Mouse (Mus musculus): ENCODE data around the gene Syngr3. TPM values are rescaled to one million over a fixed set of nuclear protein-coding genes. Genes with fewer than 3 reads are reported as not detected.
A peak's percentile ranks its signal among the peaks of the same experiment; 100 is the strongest.

Syngr3 gene
- polyA plus RNA-seq, 1 experiment: not detected

DNA sequence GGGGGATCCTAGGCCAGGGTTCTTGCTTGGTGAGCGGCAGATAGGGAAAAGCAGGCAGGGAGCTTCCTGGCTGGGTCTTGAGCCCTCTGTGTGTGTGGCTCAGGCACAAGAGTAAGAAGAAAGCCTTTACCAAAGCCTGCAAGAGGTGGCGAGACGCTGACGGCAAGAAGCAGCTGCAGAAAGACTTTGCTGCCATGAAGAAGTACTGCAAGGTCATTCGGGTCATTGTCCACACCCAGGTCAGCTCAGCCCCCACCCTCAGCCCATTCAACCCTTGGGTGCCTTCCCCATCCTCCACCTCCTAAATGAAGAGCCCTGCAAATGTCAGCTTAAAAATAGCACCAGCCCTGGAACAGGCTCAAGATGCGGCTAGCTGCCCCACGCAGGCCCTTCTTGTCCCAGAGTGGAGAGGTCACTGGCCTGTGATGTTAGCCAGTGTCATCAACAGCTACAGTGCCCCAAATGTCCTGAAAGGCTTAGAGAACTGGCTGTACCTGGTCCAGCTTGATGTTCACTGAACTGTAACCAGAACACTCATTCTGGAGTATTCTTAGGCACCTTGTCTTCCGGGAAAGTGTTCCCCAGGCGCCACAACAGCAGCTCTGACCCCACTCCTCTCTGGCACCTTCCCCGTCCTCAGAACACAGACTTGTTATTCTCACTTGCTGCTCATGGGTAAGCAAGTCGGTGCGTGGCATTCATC, 42.6 kb upstream of the Syngr3 start:
- WGBS: 84% methylated on average over 12 of the region's 12 CpGs
- TF ChIP-seq CTCF (IDR thresholded peaks at IDR 0.05; ENCODE audit: control insufficient read depth, insufficient read depth, low read length): no peak
- H3K4me3 ChIP-seq (replicated peaks; ENCODE audit: control insufficient read depth, low read depth, low read length): no peak overlapping the region
- H3K27ac ChIP-seq (ENCODE audit: control insufficient read depth, insufficient read depth, low read depth, low read length, poor library complexity): no peak overlapping the region
- H3K4me1 ChIP-seq (ENCODE audit: control insufficient read depth, insufficient read depth, low read length): no peaks in the 10 kb centered on the region; the same call in 1 of the 2 replicates

DNA sequence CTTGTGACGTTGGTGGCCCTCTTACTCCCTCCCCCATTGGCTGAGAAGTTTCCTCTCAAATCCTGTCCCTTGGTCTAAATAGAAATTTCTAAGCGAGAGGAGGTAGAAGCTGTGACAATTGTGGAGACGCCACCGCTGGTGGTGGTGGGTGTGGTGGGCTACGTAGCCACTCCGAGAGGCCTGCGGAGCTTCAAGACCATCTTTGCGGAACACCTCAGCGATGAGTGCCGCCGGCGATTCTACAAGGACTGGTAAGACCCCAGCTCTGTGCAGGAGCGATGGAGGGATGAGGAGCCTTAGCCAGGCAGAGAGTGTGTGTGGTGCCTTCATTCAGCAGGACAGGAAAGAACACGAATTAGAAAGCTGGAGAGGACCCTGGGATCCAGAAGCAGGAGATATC, 41.0 kb upstream of the Syngr3 start:
- H3K4me3 ChIP-seq (replicated peaks; ENCODE audit: control insufficient read depth, low read depth, low read length): no peak overlapping the region
- TF ChIP-seq POLR2A (IDR thresholded peaks at IDR 0.05; ENCODE audit: borderline replicate concordance, control insufficient read depth, low read depth, low read length): no peak
- TF ChIP-seq CTCF (IDR thresholded peaks at IDR 0.05; ENCODE audit: control insufficient read depth, insufficient read depth, low read length): no peak
- 78% methylated on average over 14 of the region's 14 CpGs for WGBS

DNA sequence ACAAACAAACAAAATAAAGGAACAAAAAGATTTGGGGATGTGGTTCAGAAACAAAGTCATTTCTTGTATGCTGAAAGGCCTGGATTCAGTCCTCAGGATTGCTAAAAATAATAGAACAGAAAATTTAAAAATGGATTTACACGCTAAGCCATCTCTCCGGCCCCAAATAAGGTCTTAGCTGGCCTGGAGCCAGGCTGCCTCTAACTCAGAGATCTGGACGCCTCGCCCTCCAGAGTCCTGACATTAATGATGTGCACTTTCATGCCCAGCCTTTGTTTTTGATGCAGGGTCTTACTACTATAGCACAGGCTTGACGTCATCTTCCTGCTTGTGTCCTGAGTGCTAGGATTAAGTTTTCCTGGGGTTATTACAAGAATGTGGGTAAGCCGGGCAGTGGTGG, 39.3 kb upstream of the Syngr3 start:
- WGBS: 82% methylated on average over 6 of the region's 6 CpGs
- Histone ChIP-seq H3K4me1 (ENCODE audit: control insufficient read depth, insufficient read depth, low read length) (no peaks in the 10 kb centered on the region), H3K27ac (ENCODE audit: control insufficient read depth, insufficient read depth, low read depth, low read length, poor library complexity) (no peak overlapping the region), H3K4me3 (replicated peaks; ENCODE audit: control insufficient read depth, low read depth, low read length) (no peak overlapping the region)
- no peak for TF ChIP-seq CTCF (IDR thresholded peaks at IDR 0.05; ENCODE audit: control insufficient read depth, insufficient read depth, low read length)
- TF ChIP-seq POLR2A (IDR thresholded peaks at IDR 0.05; ENCODE audit: borderline replicate concordance, control insufficient read depth, low read depth, low read length): no peak

More for the DNA sequence above, 41.0 kb upstream of the Syngr3 start:
- Histone ChIP-seq H3K27ac (ENCODE audit: control insufficient read depth, insufficient read depth, low read depth, low read length, poor library complexity) (no peak overlapping the region), H3K4me1 (ENCODE audit: control insufficient read depth, insufficient read depth, low read length) (no peaks in the 10 kb centered on the region; the same call in 1 of the 2 replicates)

DNA sequence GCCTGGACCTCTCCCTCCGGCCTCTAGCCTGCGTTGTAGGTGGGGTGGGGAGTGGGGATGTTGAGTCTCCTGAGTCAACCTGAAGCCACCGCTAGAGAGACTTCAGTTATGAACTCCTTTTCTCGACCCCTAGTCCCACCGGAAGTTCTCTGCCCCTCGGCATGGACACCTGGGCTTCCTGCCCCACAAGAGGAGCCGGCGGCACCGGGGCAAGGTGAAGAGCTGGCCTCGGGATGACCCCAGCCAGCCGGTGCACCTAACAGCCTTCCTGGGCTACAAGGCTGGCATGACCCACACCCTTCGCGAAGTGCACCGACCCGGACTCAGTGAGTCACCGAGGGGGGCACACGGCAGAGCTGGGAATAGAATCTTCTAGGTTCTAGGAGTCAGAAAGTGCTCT, 38.4 kb upstream of the Syngr3 start:
- Histone ChIP-seq H3K4me1 (ENCODE audit: control insufficient read depth, insufficient read depth, low read length) (no peaks in the 10 kb centered on the region; the same call in 1 of the 2 replicates), H3K4me3 (replicated peaks; ENCODE audit: control insufficient read depth, low read depth, low read length) (no peak overlapping the region), H3K27ac (ENCODE audit: control insufficient read depth, insufficient read depth, low read depth, low read length, poor library complexity) (no peak overlapping the region)
- WGBS: 77% methylated on average over 17 of the region's 17 CpGs
- TF ChIP-seq POLR2A (IDR thresholded peaks at IDR 0.05; ENCODE audit: borderline replicate concordance, control insufficient read depth, low read depth, low read length): no peak
- no peak for TF ChIP-seq CTCF (IDR thresholded peaks at IDR 0.05; ENCODE audit: control insufficient read depth, insufficient read depth, low read length)

DNA sequence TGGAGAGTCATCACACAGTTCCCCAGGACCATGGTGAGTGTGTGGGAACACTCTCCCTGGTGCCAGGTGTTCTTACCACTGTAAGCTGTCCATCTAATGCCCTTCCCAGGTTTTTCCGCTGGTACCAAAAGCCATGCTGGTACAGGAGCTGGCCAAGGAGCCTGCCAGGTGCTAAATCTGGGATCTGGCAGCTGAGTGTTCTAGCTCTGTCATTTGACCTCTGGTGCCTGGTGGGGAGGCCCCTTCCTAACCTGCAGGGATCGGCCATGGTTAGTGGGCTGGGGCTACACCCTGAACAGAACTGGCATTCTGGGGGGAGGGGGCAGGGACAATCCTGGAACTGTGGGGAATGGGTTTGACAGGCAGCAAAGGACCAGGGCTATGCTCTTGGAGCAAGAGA, 37.9 kb upstream of the Syngr3 start, which contains the start of gene Rpl3l:
Gene Rpl3l (plus strand): TSS at position 203 of the 400 bp plus-strand sequence.
- H3K4me1 ChIP-seq (ENCODE audit: control insufficient read depth, insufficient read depth, low read length): no peaks in the 10 kb centered on the region; the same call in 1 of the 2 replicates
- H3K4me3 ChIP-seq (replicated peaks; ENCODE audit: control insufficient read depth, low read depth, low read length): no peak within 1 kb of the TSS
- H3K27ac ChIP-seq (ENCODE audit: control insufficient read depth, insufficient read depth, low read depth, low read length, poor library complexity): no peak within 1 kb of the TSS
- TF ChIP-seq CTCF (IDR thresholded peaks at IDR 0.05; ENCODE audit: control insufficient read depth, insufficient read depth, low read length) (no peak), POLR2A (IDR thresholded peaks at IDR 0.05; ENCODE audit: borderline replicate concordance, control insufficient read depth, low read depth, low read length) (no peak)
- 76% methylated on average over 2 of the region's 2 CpGs for WGBS

DNA sequence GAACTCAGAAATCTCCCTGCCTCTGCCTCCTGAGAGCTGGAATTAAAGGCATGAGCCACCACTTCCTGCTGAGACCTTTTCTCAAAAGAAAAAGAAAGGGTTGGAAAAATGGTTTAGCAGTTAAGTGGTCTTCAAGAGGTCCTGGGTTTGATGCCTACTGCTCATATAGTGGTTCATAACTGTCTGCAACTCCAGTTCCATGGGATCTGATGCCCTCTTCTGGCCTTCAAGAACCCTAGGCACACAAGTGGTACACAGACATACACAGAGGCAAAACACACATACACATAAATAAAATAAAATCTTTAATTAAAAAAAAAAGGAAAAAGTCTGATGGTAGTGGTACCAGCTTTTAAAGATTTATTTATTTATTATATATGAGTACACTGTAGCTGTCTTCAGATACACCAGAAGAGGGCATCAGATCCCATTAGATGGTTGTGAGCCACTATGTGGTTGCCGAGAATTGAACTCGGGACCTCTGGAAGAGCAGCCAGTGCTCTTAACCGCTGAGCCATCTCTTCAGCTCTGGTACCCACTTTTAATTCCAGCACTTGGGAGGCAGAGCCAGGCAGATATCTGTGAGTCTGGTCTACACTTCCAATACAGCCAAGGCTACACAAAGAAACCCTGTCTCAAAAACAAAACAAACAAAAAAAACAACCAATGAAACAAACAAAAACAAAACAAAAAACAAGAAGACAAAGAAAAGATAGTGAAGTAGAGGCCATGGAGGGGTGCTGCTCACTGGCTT, 36.1 kb upstream of the Syngr3 start:
- no peaks in the 10 kb centered on the region; the same call in 1 of the 2 replicates for H3K4me1 ChIP-seq (ENCODE audit: control insufficient read depth, insufficient read depth, low read length)
- no peak overlapping the region for H3K4me3 ChIP-seq (replicated peaks; ENCODE audit: control insufficient read depth, low read depth, low read length)
- WGBS: 61% methylated on average over 3 of the region's 3 CpGs
- TF ChIP-seq CTCF (IDR thresholded peaks at IDR 0.05; ENCODE audit: control insufficient read depth, insufficient read depth, low read length) (no peak), POLR2A (IDR thresholded peaks at IDR 0.05; ENCODE audit: borderline replicate concordance, control insufficient read depth, low read depth, low read length) (no peak)
- H3K27ac ChIP-seq (ENCODE audit: control insufficient read depth, insufficient read depth, low read depth, low read length, poor library complexity): no peak overlapping the region

DNA sequence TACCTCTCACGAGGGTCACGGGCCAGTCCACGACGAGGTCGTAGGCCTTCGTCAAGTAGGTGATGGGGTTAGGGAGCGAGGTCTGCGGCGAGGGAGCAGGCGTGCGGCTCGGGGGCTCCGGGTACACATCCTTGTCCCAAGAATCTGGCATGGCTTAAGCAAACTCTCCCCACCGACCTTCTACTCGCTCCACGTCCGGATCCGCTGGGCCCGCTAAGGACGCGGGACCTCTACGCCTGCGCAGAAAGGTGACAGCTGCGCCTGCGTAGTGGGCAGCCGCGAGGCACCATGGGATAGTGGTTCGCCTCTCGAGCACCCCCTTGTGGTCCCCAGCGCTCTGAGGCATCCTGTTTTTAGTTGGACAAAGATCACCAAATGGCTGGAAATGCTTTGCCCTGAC, 34.4 kb upstream of the Syngr3 start, which contains the start of gene Ndufb10:
Gene Ndufb10 (minus strand): TSS at position 295 of the 400 bp plus-strand sequence.
- Histone ChIP-seq H3K27ac (ENCODE audit: control insufficient read depth, insufficient read depth, low read depth, low read length, poor library complexity) (peak within 1 kb of the TSS; percentile 57), H3K4me1 (ENCODE audit: control insufficient read depth, insufficient read depth, low read length) (no peaks in the 10 kb centered on the region; the same call in 1 of the 2 replicates), H3K4me3 (replicated peaks; ENCODE audit: control insufficient read depth, low read depth, low read length) (peak within 1 kb of the TSS; percentile 94)
- WGBS: under 1% methylated on average over 30 of the region's 30 CpGs
- TF ChIP-seq CTCF (IDR thresholded peaks at IDR 0.05; ENCODE audit: control insufficient read depth, insufficient read depth, low read length) (peak; percentile 98), POLR2A (IDR thresholded peaks at IDR 0.05; ENCODE audit: borderline replicate concordance, control insufficient read depth, low read depth, low read length) (peak; percentile 95)

DNA sequence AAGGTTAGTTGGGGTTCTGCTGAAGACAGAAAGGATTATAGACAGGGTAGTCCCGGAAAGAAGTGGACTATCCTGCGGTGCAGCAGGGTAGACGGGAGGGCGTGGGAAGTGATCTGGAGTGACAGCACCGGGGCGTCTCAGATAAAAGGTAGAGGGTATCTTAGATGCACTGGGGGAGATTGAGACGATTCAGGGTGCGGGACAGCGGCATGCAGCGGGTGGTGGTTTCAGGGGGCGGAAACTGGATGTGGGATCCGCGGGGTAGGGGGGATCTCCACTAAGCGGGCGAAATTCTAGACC, 34.1 kb upstream of the Syngr3 start:
- no peak for TF ChIP-seq POLR2A (IDR thresholded peaks at IDR 0.05; ENCODE audit: borderline replicate concordance, control insufficient read depth, low read depth, low read length)
- no peak for TF ChIP-seq CTCF (IDR thresholded peaks at IDR 0.05; ENCODE audit: control insufficient read depth, insufficient read depth, low read length)
- peak overlapping the region; percentile 94 for H3K4me3 ChIP-seq (replicated peaks; ENCODE audit: control insufficient read depth, low read depth, low read length)
- under 1% methylated on average over 15 of the region's 15 CpGs for WGBS
- H3K27ac ChIP-seq (ENCODE audit: control insufficient read depth, insufficient read depth, low read depth, low read length, poor library complexity): peak overlapping the region; percentile 57
- no peaks in the 10 kb centered on the region; the same call in 1 of the 2 replicates for H3K4me1 ChIP-seq (ENCODE audit: control insufficient read depth, insufficient read depth, low read length)
